Mouse (Mus musculus) ES-Bruce4 (cell line): ENCODE measurements around the gene Snorc.

Source experiments
- CTCF ChIP-seq: IDR thresholded peaks from one replicate; pipeline ENCODE4 v1.8.1; 2011; ENCODE audit warnings: low read depth, low read length
- POLR2A ChIP-seq: IDR thresholded peaks from one replicate; pipeline ENCODE4 v1.8.1; 2011; ENCODE audit warnings: low read length; ENCODE audit not compliant: insufficient read depth

- TF ChIP-seq POLR2A (no peak), CTCF (no peak)
Observed at GRCm38 (mm10) chr1:87475076-87475895, 5.2 kb downstream of the Snorc start.
